Mouse (Mus musculus) hindbrain, embryonic 16.5 days (tissue): ENCODE data around the gene Gm4303. TPM values are rescaled to one million over a fixed set of nuclear protein-coding genes. Genes with fewer than 3 reads are reported as not detected.

ENCODE experiments used
- polyA plus RNA-seq: library from polyadenylated mRNA; unstranded; fragments of >200 nt; fragmentation: Nextera tagmentation; extraction: Ambion mirVana; gene quantifications from 2 replicates; pipeline ENCODE4 v1.2.1, GENCODE M21; 2015

Gm4303 gene
- polyA plus RNA-seq, 1 experiment from 2014 or later, result not detected

Other genes starting within 250 kb of the Gm4303 start
- gene Gm4301, start 10.3 kb upstream of the Gm4303 start, polyA plus RNA-seq, result not detected in 2 replicates
- gene Gm4302, start 5.1 kb upstream of the Gm4303 start, polyA plus RNA-seq, result not detected in 2 replicates
- gene Gm4305, start 5.1 kb downstream of the Gm4303 start, polyA plus RNA-seq, result not detected in 2 replicates
- not detected in 2 replicates for gene Gm4307, start 15.4 kb downstream of the Gm4303 start, polyA plus RNA-seq
- not detected in 2 replicates for gene Gm4312, start 36.6 kb downstream of the Gm4303 start, polyA plus RNA-seq
- 9.0 and 11.3 TPM in 2 replicates for gene Tmtc3, start 141.4 kb downstream of the Gm4303 start, polyA plus RNA-seq
- 5.8 and 6.3 TPM in 2 replicates for gene Cep290, start 141.6 kb downstream of the Gm4303 start, polyA plus RNA-seq
- gene 4930430F08Rik, start 244.5 kb downstream of the Gm4303 start, polyA plus RNA-seq, result 14.4 and 17.8 TPM in 2 replicates
- gene 1700017N19Rik, start 244.5 kb downstream of the Gm4303 start, polyA plus RNA-seq, result 0.19 TPM in 1 of 2 replicates, not detected in the other